Mouse (Mus musculus) layer of hippocampus, postnatal 14 days (tissue): Measurements from ENCODE around the gene Lsm6. TPM values are rescaled to one million over a fixed set of nuclear protein-coding genes. Genes with fewer than 3 reads are reported as not detected.
A peak's percentile ranks its signal among the peaks of the same experiment; 100 is the strongest.
"Not testable (repeated sequence)": the region's sequence is repeated elsewhere in the genome, so short reads cannot be mapped to it uniquely, and the experiment has no call there.

ENCODE experiments used
- DNase-seq, 2 experiments: peaks; one replicate each; pipeline ENCODE4 v3.0.0; 2021 to 2022; ENCODE audit warnings: low spot score in 2 of 2, mixed read lengths in 1 of 2
- long read RNA-seq, 2 experiments: library from polyadenylated mRNA; stranded (forward); transcript quantifications; one replicate each; pipeline ENCODE4 v2.0.0; 2021
- total RNA-seq, 2 experiments: library from RNA; stranded (reverse); gene quantifications; 2 replicates each; pipeline ENCODE4 v1.2.3; 2021

Gene Lsm6
- 10 to 100 TPM; 50.8 to 53.0 TPM for total RNA-seq
- long read RNA-seq, experiment 1, transcript Lsm6-201 (4 exons, 2,107 nt), result major isoform, 21 of 45 reads
- long read RNA-seq, experiment 1, transcript Lsm6-203 (5 exons, 3,792 nt), result minor isoform, 14 of 45 reads
- long read RNA-seq, experiment 1, partial matches to known transcripts, result 1 of 45 reads
- long read RNA-seq, experiment 1, other reads (novel, unspliced or antisense), result 7 of 45 reads
- long read RNA-seq, experiment 2, transcript Lsm6-203 (5 exons, 3,792 nt), result major isoform, 38 of 82 reads
- long read RNA-seq, experiment 2, transcript Lsm6-201 (4 exons, 2,107 nt), result minor isoform, 37 of 82 reads
- long read RNA-seq, experiment 2, partial matches to known transcripts, result 1 of 82 reads
- long read RNA-seq, experiment 2, other reads (novel, unspliced or antisense), result 6 of 82 reads

DNA sequence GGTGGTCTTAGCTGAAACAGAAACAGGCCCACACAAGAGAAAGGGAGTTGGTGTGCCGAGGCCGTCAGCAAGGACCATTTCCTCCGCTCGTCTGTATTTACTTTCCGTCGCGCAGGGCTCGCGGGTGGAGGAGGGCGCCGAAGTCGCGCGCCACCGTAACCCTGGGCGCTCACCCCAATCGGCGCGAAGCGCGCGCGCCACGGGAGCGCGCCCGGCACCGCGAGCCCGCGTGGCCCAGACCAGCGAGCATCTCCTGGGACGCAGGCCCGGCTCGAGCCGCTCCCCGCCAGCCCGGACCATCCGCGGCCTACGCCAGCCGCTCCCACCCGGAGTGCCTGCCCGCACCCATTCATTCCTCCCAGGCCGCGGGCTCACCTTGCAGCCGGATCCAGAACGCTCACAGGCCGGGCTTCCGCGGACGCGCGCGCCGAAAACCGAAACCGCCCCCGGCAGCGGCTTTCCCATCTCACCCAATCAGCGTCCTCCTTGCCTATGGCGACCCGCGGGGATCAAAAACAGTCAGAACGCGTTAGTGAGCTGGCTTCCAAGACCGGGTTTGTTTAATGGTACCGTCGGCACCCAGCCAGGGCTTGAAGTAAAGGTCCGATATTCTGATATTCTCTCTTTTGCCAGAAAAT is at the start of gene Lsm6:
Lsm6 (minus strand) TSS at position 468 of the 638 bp plus-strand sequence.
- DNase-seq, result peak; percentile 98 to 99

GRCm38 (mm10) chr8:78867036-78867435 is 46.1 kb upstream of the Lsm6 start:
- no peak for DNase-seq

DNA sequence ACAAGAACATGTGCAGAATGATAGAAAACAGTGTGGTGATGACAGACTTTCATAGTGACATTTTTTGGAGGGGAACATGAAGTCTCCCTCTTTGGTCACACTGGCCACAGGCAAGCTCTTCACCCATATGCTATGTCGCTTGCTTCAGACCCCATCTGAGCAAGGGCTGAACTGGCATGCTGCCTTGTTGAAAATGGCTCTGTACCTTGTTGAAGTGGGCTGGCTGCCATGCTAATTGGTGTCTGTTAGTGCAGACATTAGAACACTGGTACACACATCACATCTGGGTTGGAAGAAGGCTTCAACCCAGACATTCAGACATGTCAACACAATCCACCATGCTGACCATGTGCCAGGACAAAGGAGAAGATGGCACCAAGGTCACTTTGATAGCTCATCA is 42.1 kb upstream of the Lsm6 start:
- peak in 1 of 2 experiments; percentile 3 for DNase-seq

- DNase-seq, result no peak
Measured at GRCm38 (mm10) chr8:78862046-78862445, 41.1 kb upstream of the Lsm6 start.

- no peak for DNase-seq
Measured at GRCm38 (mm10) chr8:78860789-78861188, 39.8 kb upstream of the Lsm6 start.

GRCm38 (mm10) chr8:78857421-78857820 is 36.5 kb upstream of the Lsm6 start:
- no peak for DNase-seq

GRCm38 (mm10) chr8:78852279-78852678 is 31.3 kb upstream of the Lsm6 start:
- no peak for DNase-seq

- no peak for DNase-seq
Measured at GRCm38 (mm10) chr8:78847240-78847639, 26.3 kb upstream of the Lsm6 start.

DNA sequence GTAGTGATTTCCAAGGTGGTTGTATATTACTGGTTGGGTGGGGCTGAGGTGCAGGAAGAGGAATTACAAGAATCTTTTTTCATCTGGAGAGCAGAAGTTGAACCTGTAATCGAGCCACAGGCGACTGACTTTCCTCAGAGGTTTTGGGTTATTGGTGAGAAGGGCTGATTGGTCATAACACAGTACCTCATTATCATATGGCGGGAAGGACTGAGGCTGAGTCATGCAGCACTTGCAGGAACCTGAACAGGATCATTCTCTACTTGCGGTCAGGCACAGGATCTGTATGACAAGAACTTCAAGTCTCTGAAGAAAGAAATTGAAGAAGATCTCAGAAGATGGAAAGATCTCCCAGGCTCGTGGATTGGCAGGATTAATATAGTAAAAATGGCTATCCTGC is 23.6 kb upstream of the Lsm6 start:
- no peak for DNase-seq

DNA sequence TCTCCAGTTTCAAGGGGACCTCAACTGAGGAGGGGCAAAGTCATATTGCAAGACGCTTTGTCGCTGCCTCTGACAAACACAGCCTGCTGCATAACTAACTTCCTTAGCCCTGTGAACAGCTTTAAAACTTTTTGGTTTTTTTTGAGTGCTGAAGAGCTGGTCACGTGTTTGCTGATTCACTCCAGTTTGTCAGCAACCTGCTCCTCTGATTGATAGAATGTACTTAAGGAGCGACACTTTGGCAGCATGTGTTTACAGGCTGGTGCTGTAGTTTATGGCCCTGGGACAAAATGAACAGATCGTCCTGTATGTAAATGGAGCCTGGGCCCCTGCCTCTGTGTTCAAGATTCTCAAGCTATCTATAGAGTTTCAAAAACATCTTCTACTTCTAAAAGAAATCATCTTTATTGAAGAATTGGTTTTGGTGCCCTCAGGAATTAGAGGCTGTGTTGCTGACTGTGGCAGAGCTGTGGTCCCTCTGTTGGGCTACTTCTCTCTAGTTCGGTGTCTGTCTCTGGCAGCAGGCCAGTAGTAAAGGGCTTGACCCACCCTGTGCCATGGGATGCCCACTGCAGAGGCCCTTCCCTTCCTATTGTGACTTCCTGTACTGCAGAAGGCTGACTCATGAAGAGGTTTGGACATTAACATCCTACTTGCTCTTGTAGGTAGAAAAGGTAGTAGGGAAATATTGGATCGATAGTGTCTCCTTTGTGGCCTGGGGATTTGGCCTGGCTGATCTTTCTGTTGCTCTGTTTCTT is 17.9 kb upstream of the Lsm6 start:
- DNase-seq, result peak in 1 of 2 experiments; percentile 37

GRCm38 (mm10) chr8:78836091-78836490 is 15.2 kb upstream of the Lsm6 start:
- DNase-seq, result no peak

DNA sequence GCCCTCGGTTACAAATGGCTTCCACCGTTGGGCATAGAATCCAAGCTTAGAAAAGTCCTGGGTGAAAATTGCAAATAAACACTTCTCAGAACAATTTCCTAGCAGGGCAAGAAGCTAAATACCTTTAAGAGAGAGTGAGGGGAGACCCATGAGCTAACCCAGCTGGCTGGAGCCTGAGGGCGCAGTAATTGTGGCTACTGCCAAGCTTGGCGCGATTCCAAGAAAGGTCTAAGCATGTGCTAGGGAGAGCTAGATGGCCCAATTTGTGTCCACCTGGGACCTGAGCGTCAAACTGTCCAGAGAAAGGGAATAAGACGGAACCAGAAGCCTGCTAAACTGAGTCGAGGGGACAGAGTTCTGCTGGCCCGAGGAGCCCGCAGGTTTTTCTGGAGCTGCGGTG is 7.5 kb upstream of the Lsm6 start:
- DNase-seq, result no peak

- no peak for DNase-seq
Measured at GRCm38 (mm10) chr8:78824515-78824914, 3.6 kb upstream of the Lsm6 start.

- not testable (repeated sequence) for DNase-seq
Measured at GRCm38 (mm10) chr8:78819973-78820372, 967 bp downstream of the Lsm6 start.

- no peak for DNase-seq
Measured at GRCm38 (mm10) chr8:78814743-78815142, 6.2 kb downstream of the Lsm6 start.

DNA sequence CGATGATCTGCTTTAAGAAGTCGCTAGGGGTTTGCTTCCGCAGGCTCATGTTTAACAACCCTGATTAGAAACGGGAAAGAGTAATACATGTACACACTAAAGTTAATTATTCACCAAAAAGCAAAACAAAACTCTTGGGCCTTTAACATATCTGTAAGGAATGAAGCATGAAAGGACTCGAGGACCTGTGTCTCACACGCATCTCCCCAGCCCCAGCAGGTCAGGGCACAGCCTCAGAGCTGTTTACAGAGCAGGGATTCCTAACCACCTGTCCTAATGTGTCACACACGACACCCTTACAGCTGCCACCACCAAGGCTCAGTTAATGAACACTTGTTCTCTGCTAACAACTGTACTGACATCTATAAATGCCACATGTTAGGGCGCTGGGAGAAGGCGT is 7.9 kb downstream of the Lsm6 start:
- DNase-seq, result no peak

DNA sequence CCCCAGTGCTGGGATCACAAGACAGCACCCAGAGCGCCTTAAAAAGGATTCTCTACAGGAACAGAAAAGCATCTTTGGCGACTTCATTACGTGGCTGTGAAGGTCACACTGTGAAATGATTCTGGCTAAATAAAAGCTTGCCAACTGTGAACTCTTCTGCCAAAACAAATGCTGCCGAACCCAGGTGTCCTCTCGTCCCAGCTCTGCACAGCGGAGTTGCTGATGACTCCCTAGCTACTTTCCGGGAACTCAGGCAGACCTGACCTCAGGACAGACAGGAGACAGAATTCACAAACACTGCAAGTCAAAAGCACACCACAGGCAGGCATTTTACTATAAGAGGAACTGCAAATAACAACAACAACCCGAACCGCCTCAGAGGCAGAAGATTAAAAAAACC is 8.5 kb downstream of the Lsm6 start:
- no peak for DNase-seq

GRCm38 (mm10) chr8:78811748-78812147 is 9.2 kb downstream of the Lsm6 start:
- DNase-seq, result no peak

GRCm38 (mm10) chr8:78810207-78810675 is 10.7 kb downstream of the Lsm6 start:
- DNase-seq, result peak; percentile 15 to 64

GRCm38 (mm10) chr8:78809454-78810206 is 11.3 kb downstream of the Lsm6 start:
- no peak for DNase-seq

DNA sequence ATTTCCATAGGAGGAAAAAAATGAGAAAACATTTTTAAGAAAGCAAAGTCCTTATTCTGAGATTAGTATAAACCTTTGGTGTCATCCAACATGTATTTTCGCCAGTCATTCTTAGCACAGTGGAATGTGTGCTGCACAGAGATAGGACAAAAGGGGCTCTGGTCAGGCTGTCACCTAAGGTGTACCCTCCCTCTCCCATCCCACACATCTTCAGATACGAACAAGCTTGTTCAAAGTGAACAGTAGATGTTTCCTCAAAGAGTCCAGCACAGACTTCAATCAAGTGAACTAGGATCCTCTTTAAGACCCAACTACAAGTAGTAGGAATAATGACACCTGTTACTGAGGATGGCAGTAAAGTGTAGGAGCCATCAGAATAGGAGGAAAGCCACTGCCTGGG is 12.1 kb downstream of the Lsm6 start:
- DNase-seq, result no peak
